Mouse (Mus musculus) thymus, adult 2 months (tissue): ENCODE data around the gene Asb11. TPM values are rescaled to one million over a fixed set of nuclear protein-coding genes. Genes with fewer than 3 reads are reported as not detected.

Experiments used
- DNase-seq: peaks from one replicate; pipeline ENCODE4 v3.0.0; 2021
- H3K27ac ChIP-seq: fragments of 200-500 bp; 2 replicates; pipeline ENCODE4 v1.5.1; 2012; ENCODE audit warnings: low read length, control low read depth; ENCODE audit not compliant: control insufficient read depth, insufficient read depth
- H3K27me3 ChIP-seq: fragments of 200-500 bp; 2 replicates; pipeline ENCODE4 v1.6.1; 2012; ENCODE audit warnings: mild to moderate bottlenecking, low read length, moderate library complexity, mixed read lengths; ENCODE audit not compliant: control insufficient read depth, insufficient read depth
- H3K36me3 ChIP-seq: fragments of 200-500 bp; 2 replicates; pipeline ENCODE4 v1.6.1; 2012; ENCODE audit warnings: mild to moderate bottlenecking, low read length, moderate library complexity; ENCODE audit not compliant: control insufficient read depth, insufficient read depth
- H3K4me1 ChIP-seq: fragments of 200-500 bp; replicated peaks from 2 replicates; pipeline ENCODE4 v1.6.1; 2012; ENCODE audit warnings: low read length; ENCODE audit not compliant: control insufficient read depth, insufficient read depth
- H3K4me3 ChIP-seq: fragments of 200-500 bp; 2 replicates; pipeline ENCODE4 v1.5.1; 2012; ENCODE audit warnings: mild to moderate bottlenecking, low read length, control low read depth, moderate library complexity; ENCODE audit not compliant: control insufficient read depth, insufficient read depth
- CTCF ChIP-seq: fragments of 200-500 bp; IDR thresholded peaks from 2 replicates; pipeline ENCODE4 v1.5.1; 2012; ENCODE audit warnings: mild to moderate bottlenecking, control low read depth, low read length, moderate library complexity, borderline replicate concordance; ENCODE audit not compliant: control insufficient read depth, poor library complexity, insufficient read depth; ENCODE audit errors: extremely low read depth
- POLR2A ChIP-seq: fragments of 200-500 bp; IDR thresholded peaks from 2 replicates; pipeline ENCODE4 v1.6.1; 2012; ENCODE audit warnings: mild to moderate bottlenecking, low read length, control low read depth, moderate library complexity; ENCODE audit not compliant: control insufficient read depth, poor library complexity, insufficient read depth; ENCODE audit errors: extremely low read depth
- WGBS: fragments of 180-500 bp; shearing (Covaris S2); methylation state at CpG from one replicate; pipeline ENCODE4 v1.1.7; 2018; 5-methylcytosine and 5-hydroxymethylcytosine counted together
- polyA plus RNA-seq: library from polyadenylated mRNA; depleted of rRNA; stranded (reverse); fragments of >200 nt; gene quantifications from 2 replicates; pipeline ENCODE4 v1.2.3, GENCODE M21; 2012

The Asb11 gene
- polyA plus RNA-seq, 1 experiment = 3.9 TPM

DNA sequence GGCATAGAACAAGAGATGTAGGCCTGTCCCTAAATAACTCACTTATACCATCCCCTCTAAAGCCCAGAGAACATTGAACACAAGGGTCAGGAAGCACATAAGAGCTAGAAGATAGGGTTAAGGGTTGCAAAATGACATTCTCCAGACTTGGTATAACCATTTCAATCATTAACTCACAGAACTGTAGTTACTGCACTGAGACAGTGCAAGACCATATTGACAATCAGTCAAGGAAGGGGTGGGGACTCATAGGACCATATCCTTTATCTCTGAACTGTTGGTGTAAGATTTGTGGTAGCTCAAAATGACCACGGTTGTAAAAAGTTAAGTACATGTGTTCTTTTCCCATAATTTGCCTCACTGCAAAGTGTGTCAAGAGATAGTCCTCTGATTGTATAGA is 26.2 kb upstream of the Asb11 start:
- DNase-seq = no peak
- TF ChIP-seq CTCF = no peak
- no peak for TF ChIP-seq POLR2A
- WGBS = 89% methylated on average over 1 of the region's 1 CpGs
- Histone ChIP-seq H3K27me3 (no peaks in the 10 kb centered on the region), H3K4me3 (no peak overlapping the region), H3K4me1 (peaks cover 13% of the 10 kb centered on the region), H3K36me3 (no peaks in the 10 kb centered on the region), H3K27ac (no peak overlapping the region)

DNA sequence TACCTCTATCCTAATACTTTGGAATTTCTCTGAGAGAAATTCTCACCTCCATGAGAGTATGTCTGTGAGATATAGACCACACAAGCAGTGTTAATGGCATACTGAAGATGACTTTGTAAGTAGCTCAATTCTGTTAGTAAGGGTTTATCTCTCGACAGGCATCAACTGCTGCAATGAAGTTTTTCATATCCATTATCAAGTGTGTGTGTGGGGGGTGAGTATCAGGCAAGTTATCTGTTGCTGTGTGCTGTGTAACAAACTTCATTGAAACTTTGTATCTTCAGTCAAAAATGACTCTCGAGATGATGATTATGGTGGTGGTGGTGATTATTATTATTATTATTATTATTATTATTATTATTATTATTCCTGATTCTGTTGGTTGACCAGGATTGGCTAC is 20.0 kb upstream of the Asb11 start:
- WGBS = 97% methylated on average over 2 of the region's 2 CpGs
- H3K27ac ChIP-seq = no peak overlapping the region
- H3K27me3 ChIP-seq = no peaks in the 10 kb centered on the region
- H3K36me3 ChIP-seq = no peaks in the 10 kb centered on the region
- no peaks in the 10 kb centered on the region; the same call in 1 of the 2 replicates for H3K4me1 ChIP-seq
- DNase-seq = no peak
- H3K4me3 ChIP-seq = no peak overlapping the region
- TF ChIP-seq CTCF (no peak), POLR2A (no peak)

DNA sequence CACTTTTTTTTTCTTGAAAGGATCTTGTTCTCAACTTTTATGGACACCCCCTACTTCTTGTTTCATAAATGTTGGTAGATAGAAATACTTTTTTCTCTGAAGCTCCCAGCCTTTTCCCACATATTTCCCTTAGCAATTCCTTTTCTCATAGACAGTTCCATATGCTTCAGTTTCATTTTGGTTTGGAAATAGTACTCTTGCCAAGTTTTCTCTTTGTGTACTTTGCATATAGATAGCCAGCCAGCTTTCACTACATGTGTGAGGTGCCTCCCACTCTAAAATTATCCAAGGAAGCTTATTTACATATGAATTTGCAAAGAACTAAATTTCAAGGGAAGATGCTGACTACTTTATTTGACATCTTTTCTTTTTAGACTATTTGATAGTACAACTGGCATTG is 18.8 kb upstream of the Asb11 start:
- Histone ChIP-seq H3K36me3 (peaks cover 4% of the 10 kb centered on the region), H3K27me3 (no peaks in the 10 kb centered on the region), H3K4me3 (no peak overlapping the region), H3K4me1 (no peaks in the 10 kb centered on the region; the same call in 1 of the 2 replicates), H3K27ac (no peak overlapping the region)
- no peak for DNase-seq
- TF ChIP-seq POLR2A (no peak), CTCF (no peak)

DNA sequence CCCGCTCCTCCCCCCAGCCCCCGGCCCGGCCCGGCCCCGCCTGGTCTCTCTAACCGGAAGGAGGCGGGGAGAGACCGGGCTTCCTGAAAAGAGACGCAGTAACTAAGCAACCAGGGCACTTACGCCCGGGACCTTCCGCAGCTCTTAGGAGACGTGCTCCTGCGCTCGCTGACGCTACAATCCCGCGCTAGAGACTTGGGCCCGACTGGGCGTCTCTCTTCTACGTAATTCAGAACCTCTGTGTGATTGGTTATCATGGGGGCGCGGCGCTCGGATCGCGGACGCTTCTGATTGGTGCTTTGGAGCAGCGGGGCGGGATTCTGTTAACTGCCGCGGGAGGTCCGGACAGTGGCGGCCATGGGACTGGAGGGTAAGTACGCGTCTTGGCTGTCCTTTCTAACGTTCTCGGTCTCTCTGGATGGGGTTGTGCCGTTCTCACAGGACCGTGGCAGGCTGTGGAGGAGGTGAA is 17.3 kb upstream of the Asb11 start, which contains the start of gene Piga:
Piga (plus strand) TSS at position 317 of the 469 bp plus-strand sequence.
- TF ChIP-seq CTCF (peak; percentile 60; the same call in 1 of the 2 replicates), POLR2A (peak; percentile 52; the same call in 1 of the 2 replicates)
- Histone ChIP-seq H3K27me3 (no peaks in the 10 kb centered on the region), H3K4me1 (no peaks in the 10 kb centered on the region; the same call in 1 of the 2 replicates), H3K27ac (peak within 1 kb of the TSS; percentile 63), H3K4me3 (peak within 1 kb of the TSS; percentile 97), H3K36me3 (peaks cover 10% of the 10 kb centered on the region)
- WGBS = under 1% methylated on average over 40 of the region's 40 CpGs
- peak; percentile 83 for DNase-seq

DNA sequence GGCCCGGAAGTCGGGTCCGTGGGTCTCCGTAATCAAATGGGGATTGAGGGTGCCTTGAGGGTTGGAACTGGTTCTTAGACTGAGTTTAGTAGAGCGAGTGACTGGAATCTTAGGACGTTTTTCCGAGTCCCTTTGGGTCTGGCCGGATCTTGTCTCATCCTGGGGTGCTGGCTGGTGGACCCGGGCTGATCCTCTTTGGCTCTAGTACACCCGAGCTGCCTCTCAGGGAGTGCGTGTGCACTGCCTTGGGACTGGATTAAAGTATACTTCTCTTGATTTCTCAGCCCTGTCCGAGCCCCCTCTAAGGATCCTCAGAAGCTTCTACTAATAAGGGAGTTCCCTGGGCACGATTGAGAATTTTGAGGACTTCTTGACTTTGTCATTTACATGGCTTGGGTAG is 16.8 kb upstream of the Asb11 start:
- no peak for TF ChIP-seq CTCF
- no peak for TF ChIP-seq POLR2A
- DNase-seq = no peak
- peak overlapping the region; percentile 97 for H3K4me3 ChIP-seq
- WGBS = 2% methylated on average over 13 of the region's 13 CpGs
- no peaks in the 10 kb centered on the region for H3K27me3 ChIP-seq
- H3K36me3 ChIP-seq = peaks cover 10% of the 10 kb centered on the region
- no peaks in the 10 kb centered on the region; the same call in 1 of the 2 replicates for H3K4me1 ChIP-seq
- H3K27ac ChIP-seq = peak overlapping the region; percentile 63

DNA sequence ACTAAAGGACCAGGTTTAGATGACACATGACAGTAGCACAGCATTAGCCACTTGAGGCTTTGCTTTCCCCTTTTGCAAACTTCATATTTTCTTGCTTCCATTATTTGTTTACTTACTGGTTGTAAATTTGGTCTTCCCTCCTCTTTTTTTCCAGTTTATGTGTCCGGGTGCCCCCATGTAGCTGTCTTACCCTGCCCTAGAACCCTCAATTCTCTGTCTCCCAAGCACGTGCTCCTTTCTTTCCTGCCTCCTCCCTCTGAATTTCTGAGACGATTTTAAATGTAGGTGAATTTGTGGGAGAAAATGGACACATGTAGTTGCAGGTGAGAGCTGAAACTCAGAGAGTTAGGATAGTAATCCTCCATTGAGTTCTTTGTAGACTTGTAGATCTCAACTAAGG is 16.3 kb upstream of the Asb11 start:
- 28% methylated on average over 3 of the region's 3 CpGs for WGBS

DNA sequence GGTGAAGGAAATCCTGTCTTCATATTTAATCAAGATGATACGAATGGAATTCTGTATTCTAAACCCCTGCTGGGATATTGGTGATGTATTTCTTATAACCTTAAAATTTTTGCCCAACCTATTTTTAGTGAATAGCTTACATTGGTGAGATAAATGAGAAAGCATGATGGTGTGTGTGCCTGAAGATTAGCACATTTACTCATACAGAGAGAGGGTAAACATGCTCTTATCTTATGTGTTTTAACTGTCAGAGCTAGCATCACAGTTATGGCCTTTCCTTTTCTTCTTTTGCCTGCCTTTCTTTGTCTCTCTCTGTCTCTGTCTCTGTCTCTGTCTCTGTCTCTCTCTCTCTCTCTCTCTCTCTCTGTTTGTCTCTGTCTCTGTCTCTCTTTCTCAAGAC is 12.0 kb upstream of the Asb11 start:
- no peak for DNase-seq
- Histone ChIP-seq H3K27ac (no peak overlapping the region), H3K27me3 (no peaks in the 10 kb centered on the region), H3K4me3 (no peak overlapping the region), H3K4me1 (no peaks in the 10 kb centered on the region; the same call in 1 of the 2 replicates), H3K36me3 (peaks cover 16% of the 10 kb centered on the region)
- no peak for TF ChIP-seq CTCF
- TF ChIP-seq POLR2A = no peak
- 96% methylated on average over 1 of the region's 1 CpGs for WGBS

More for the DNA sequence above, 16.3 kb upstream of the Asb11 start:
- Histone ChIP-seq H3K4me1 (no peaks in the 10 kb centered on the region; the same call in 1 of the 2 replicates), H3K27me3 (no peaks in the 10 kb centered on the region), H3K4me3 (no peak overlapping the region), H3K36me3 (peaks cover 10% of the 10 kb centered on the region), H3K27ac (no peak overlapping the region)
- no peak for DNase-seq
- TF ChIP-seq CTCF (no peak), POLR2A (no peak)
